Mouse (Mus musculus) CH12.LX (cell line): Measurements from ENCODE around the gene Pdp2. TPM values are rescaled to one million over a fixed set of nuclear protein-coding genes. Genes with fewer than 3 reads are reported as not detected.

Experiments
- DNase-seq: peaks from one replicate; pipeline ENCODE4 v3.0.0-alpha.2; 2013; ENCODE audit errors: extremely low read depth
- H3K27ac ChIP-seq: 2 replicates; pipeline ENCODE4 v1.5.1; 2012; ENCODE audit warnings: low read depth, mild to moderate bottlenecking, control low read depth, moderate library complexity; ENCODE audit not compliant: insufficient read depth
- H3K27me3 ChIP-seq: replicated peaks from 2 replicates; pipeline ENCODE3; 2012; ENCODE audit warnings: inconsistent platforms
- H3K36me3 ChIP-seq, 2 experiments: replicated peaks in 1 of 2; 2 replicates each; pipeline versions ENCODE3 to v1.6.1; 2012; ENCODE audit warnings: inconsistent platforms in 1 of 2, low read length in 1 of 2, mild to moderate bottlenecking in 1 of 2, mixed read lengths in 1 of 2, moderate library complexity in 1 of 2; ENCODE audit not compliant: control insufficient read depth in 1 of 2, insufficient read depth in 1 of 2
- H3K4me1 ChIP-seq, 2 experiments: 2 replicates each; pipeline ENCODE4 v1.6.1; 2012; ENCODE audit warnings: inconsistent platforms in 1 of 2, moderate library complexity in 1 of 2; ENCODE audit not compliant: insufficient read depth in 2 of 2, control insufficient read depth in 1 of 2
- H3K4me2 ChIP-seq: 2 replicates; pipeline ENCODE4 v1.6.1; 2012; ENCODE audit warnings: low read depth, mild to moderate bottlenecking, control low read depth; ENCODE audit not compliant: poor library complexity, insufficient read depth, severe bottlenecking
- H3K4me3 ChIP-seq, 3 experiments: fragments of 150-350 bp in 1 of 3; sonication (generic) in 1 of 3; replicated peaks in 1 of 3; 2 replicates each; pipeline versions ENCODE3 to v1.5.1; 2011 to 2012; ENCODE audit warnings: low read depth in 2 of 3, low read length in 2 of 3, mild to moderate bottlenecking in 2 of 3, moderate library complexity in 2 of 3, control low read depth in 1 of 3, improper control_type of control experiment in 1 of 3, inconsistent platforms in 1 of 3, mixed read lengths in 1 of 3; ENCODE audit not compliant: poor library complexity in 1 of 3
- H3K79me2 ChIP-seq: replicated peaks from 2 replicates; pipeline ENCODE4 v1.6.1; 2012; ENCODE audit warnings: mild to moderate bottlenecking, moderate library complexity; ENCODE audit not compliant: control insufficient read depth, poor library complexity, insufficient read depth, severe bottlenecking; ENCODE audit errors: extremely low read depth
- H3K9ac ChIP-seq: 2 replicates; pipeline ENCODE4 v1.6.1; 2012; ENCODE audit warnings: low read depth, mild to moderate bottlenecking, control low read depth, moderate library complexity; ENCODE audit not compliant: insufficient read depth
- H3K9me3 ChIP-seq: replicated peaks from 2 replicates; pipeline ENCODE3; 2012; ENCODE audit warnings: low read length, inconsistent platforms, mixed read lengths
- BHLHE40 ChIP-seq: IDR thresholded peaks from 2 replicates; pipeline ENCODE4 v1.6.1; 2011; ENCODE audit warnings: mild to moderate bottlenecking, low read depth, low read length, improper control_type of control experiment
- CTCF ChIP-seq, 2 experiments: IDR thresholded peaks in 1 of 2; conservative IDR thresholded peaks in 1 of 2; 2 replicates each; pipeline ENCODE4 v1.5.1; 2011 to 2012; ENCODE audit warnings: low read depth in 2 of 2, low read length in 2 of 2, improper control_type of control experiment in 1 of 2, inconsistent platforms in 1 of 2, mild to moderate bottlenecking in 1 of 2, moderate library complexity in 1 of 2
- ELF1 ChIP-seq: IDR thresholded peaks from 2 replicates; pipeline ENCODE4 v1.6.1; 2014; ENCODE audit warnings: low read depth, mild to moderate bottlenecking, inconsistent platforms, low read length, improper control_type of control experiment
- ETS1 ChIP-seq: conservative IDR thresholded peaks from 2 replicates; pipeline ENCODE4 v1.6.1; 2012; ENCODE audit warnings: low read depth, mild to moderate bottlenecking, inconsistent platforms, low read length, improper control_type of control experiment, moderate library complexity
- HCFC1 ChIP-seq: IDR thresholded peaks from 2 replicates; pipeline ENCODE4 v1.6.1; 2012; ENCODE audit warnings: low read depth, mild to moderate bottlenecking, inconsistent platforms, low read length, improper control_type of control experiment
- KAT2A ChIP-seq: IDR thresholded peaks from 2 replicates; pipeline ENCODE4 v1.6.1; 2012; ENCODE audit warnings: low read length, improper control_type of control experiment, inconsistent platforms; ENCODE audit not compliant: insufficient replicate concordance
- MAFK ChIP-seq: IDR thresholded peaks from 2 replicates; pipeline ENCODE4 v1.6.1; 2011; ENCODE audit warnings: low read length, improper control_type of control experiment; ENCODE audit not compliant: insufficient replicate concordance
- MAZ ChIP-seq: IDR thresholded peaks from 2 replicates; pipeline ENCODE4 v1.6.1; 2012; ENCODE audit warnings: low read depth, mild to moderate bottlenecking, inconsistent platforms, low read length, improper control_type of control experiment, moderate library complexity
- NRF1 ChIP-seq: IDR thresholded peaks from 2 replicates; pipeline ENCODE4 v1.6.1; 2014; ENCODE audit warnings: low read depth, mild to moderate bottlenecking, inconsistent platforms, low read length, improper control_type of control experiment, moderate library complexity
- RAD21 ChIP-seq: IDR thresholded peaks from 2 replicates; pipeline ENCODE4 v1.6.1; 2011; ENCODE audit warnings: low read depth, mild to moderate bottlenecking, low read length, improper control_type of control experiment, moderate library complexity
- SIN3A ChIP-seq: IDR thresholded peaks from 2 replicates; pipeline ENCODE4 v1.6.1; 2012; ENCODE audit warnings: low read length, improper control_type of control experiment, inconsistent platforms
- TCF12 ChIP-seq: IDR thresholded peaks from 2 replicates; pipeline ENCODE4 v1.6.1; 2014; ENCODE audit warnings: low read depth, mild to moderate bottlenecking, inconsistent platforms, low read length, improper control_type of control experiment
- USF2 ChIP-seq: conservative IDR thresholded peaks from 2 replicates; pipeline ENCODE4 v1.6.1; 2011; ENCODE audit warnings: low read depth, low read length, improper control_type of control experiment
- dilution Hi-C: fragments of 300-500 bp; cut with MboI; formaldehyde crosslinking; loops from 2 replicates; pipeline ENCODE4 v1.14.3; 2020; ENCODE audit warnings: low sequenced_read_pairs; ENCODE audit not compliant: extremely low pct_unique_long_range_greater_than_20kb, extremely low pct_ligation_motif_present
- in situ Hi-C: fragments of 300-500 bp; cut with MboI; formaldehyde crosslinking; loops from 3 replicates; pipeline ENCODE4 v1.14.3; 2019; ENCODE audit warnings: low sequenced_read_pairs, low pct_ligation_motif_present, low pct_unique_long_range_greater_than_20kb, mixed read lengths
- polyA plus RNA-seq: library from polyadenylated mRNA; unstranded; fragments of >175 nt; gene quantifications from 2 replicates; pipeline ENCODE4 v1.2.1, GENCODE M21; 2012; ENCODE audit warnings: low read depth; ENCODE audit not compliant: insufficient read length
- total RNA-seq, 2 experiments: library from RNA; depleted of rRNA; stranded (reverse); fragments of 300-350 nt in 1 of 2; fragments of >200 nt in 1 of 2; gene quantifications; 2 replicates each; pipeline ENCODE4 v1.2.3; 2012 to 2014

The Pdp2 gene
- total and polyA plus RNA-seq, 3 experiments = 7.6 to 9.6 (median 8.7) TPM

- no peak for TF ChIP-seq MAFK
- TF ChIP-seq CTCF (conservative IDR thresholded peaks at IDR 0.05 in 1 of 2, IDR thresholded peaks at IDR 0.05 in 1 of 2; ENCODE audit: low read depth in 2 of 2, low read length in 2 of 2) = no peak
- no peak for TF ChIP-seq SIN3A
- no peak for TF ChIP-seq NRF1
- TF ChIP-seq KAT2A = no peak
- no peak for TF ChIP-seq HCFC1
- Histone ChIP-seq H3K9ac (no peak overlapping the region), H3K4me3 (no peak overlapping the region), H3K9me3 (no peaks in the 10 kb centered on the region), H3K27me3 (no peaks in the 10 kb centered on the region), H3K4me1 (no peaks in the 10 kb centered on the region), H3K79me2 (no peaks in the 10 kb centered on the region), H3K4me2 (no peak overlapping the region), H3K36me3 (peaks cover 0 to 2% of the 10 kb centered on the region in 2 experiments), H3K27ac (no peak overlapping the region)
- DNase-seq = no peak
- dilution Hi-C loops = no loop called here
- in situ Hi-C loops = loop anchor here (25.0 kb wide), 1 partner anchor 179 kb away; no protein-coding TSS in a partner anchor
These were observed 49.8 kb upstream of the Pdp2 start for GRCm38 (mm10) chr8:104541515-104541880.

GRCm38 (mm10) chr8:104542160-104542559 lies 49.1 kb upstream of the Pdp2 start:
- peaks cover 0 to 2% of the 10 kb centered on the region in 2 experiments for H3K36me3 ChIP-seq
- H3K4me1 ChIP-seq = no peaks in the 10 kb centered on the region
- H3K79me2 ChIP-seq = no peaks in the 10 kb centered on the region
- H3K27ac ChIP-seq = no peak overlapping the region
- dilution Hi-C loops = no loop called here
- H3K4me2 ChIP-seq = no peak overlapping the region
- H3K9ac ChIP-seq = no peak overlapping the region
- DNase-seq = no peak
- no peak overlapping the region for H3K4me3 ChIP-seq
- in situ Hi-C loops = loop anchor here (25.0 kb wide), 1 partner anchor 180 kb away; no protein-coding TSS in a partner anchor
- H3K27me3 ChIP-seq = no peaks in the 10 kb centered on the region
- H3K9me3 ChIP-seq = no peaks in the 10 kb centered on the region
- no peak for TF ChIP-seq USF2

- in situ Hi-C loops (loop anchor here (25.0 kb wide), 1 partner anchor 181 kb away; no protein-coding TSS in a partner anchor), dilution Hi-C loops (no loop called here)
- Histone ChIP-seq H3K79me2 (no peaks in the 10 kb centered on the region), H3K27me3 (no peaks in the 10 kb centered on the region), H3K36me3 (peaks cover 0 to 2% of the 10 kb centered on the region in 2 experiments), H3K4me1 (peaks cover 7 to 8% of the 10 kb centered on the region in 2 experiments), H3K4me3 (no peak overlapping the region), H3K27ac (no peak overlapping the region), H3K9me3 (no peaks in the 10 kb centered on the region), H3K9ac (no peak overlapping the region), H3K4me2 (no peak overlapping the region)
- no peak for DNase-seq
- TF ChIP-seq ELF1 = no peak
- no peak for TF ChIP-seq BHLHE40
- TF ChIP-seq RAD21 = no peak
- TF ChIP-seq TCF12 = no peak
- no peak for TF ChIP-seq MAZ
- TF ChIP-seq ETS1 = no peak
These were observed 47.7 kb upstream of the Pdp2 start for GRCm38 (mm10) chr8:104543440-104544045.
